ENCODE assay signal across 8 mouse cellular contexts in the genomic region with DNA sequence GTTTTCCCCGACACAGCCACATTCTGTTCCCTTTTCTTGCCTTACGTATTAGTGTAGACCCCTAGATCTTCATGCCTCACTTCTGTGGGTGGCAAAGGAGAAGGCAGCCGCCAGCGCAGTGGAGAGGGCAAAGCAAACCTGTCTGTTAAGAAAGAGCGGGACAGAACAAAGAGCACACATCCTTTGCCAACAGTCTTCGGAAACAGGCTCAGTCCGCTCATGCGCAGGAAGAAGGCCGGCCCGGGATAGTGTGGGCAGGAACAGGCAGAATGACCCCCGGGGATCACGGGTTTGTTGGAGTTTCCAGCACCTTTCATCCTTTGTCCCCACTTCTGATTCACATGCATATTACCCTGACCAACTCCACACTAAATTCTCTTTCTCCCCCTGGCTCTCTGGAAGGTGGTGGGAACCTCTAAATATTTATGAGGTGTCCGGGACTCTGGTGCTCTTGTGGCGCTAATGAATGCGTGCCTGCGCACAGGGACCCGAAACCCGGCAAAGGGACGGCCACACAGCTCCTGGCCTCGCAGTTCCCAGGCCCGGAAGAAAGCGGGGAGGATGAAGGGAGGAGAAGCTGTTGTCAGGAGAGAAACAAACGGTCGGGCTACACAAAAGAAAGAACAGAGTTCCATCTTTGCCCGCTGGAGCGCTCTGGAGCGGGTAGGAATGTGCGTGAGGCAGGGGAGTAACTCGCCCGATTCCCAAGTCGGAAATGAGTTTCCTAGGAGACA. TPM values are rescaled to one million over a fixed set of nuclear protein-coding genes. Genes with fewer than 3 reads are reported as not detected.
DNase-seq lines count a peak whose midpoint lies in the region; ATAC-seq and TF ChIP-seq lines count a peak whose summit lies in the region.

No protein-coding gene starts in this region.

- H3K27ac ChIP-seq in forebrain, embryonic 14.5 days (ENCODE audit: low read depth, low read length): peak overlapping the region; percentile 93
- peak overlapping the region; percentile 94 for H3K27ac ChIP-seq in heart, embryonic 15.5 days
- peak overlapping the region; percentile 92 for H3K27ac ChIP-seq in kidney, postnatal 0 days
- peak overlapping the region; percentile 89 for H3K27ac ChIP-seq in midbrain, embryonic 15.5 days

- no peaks in the 10 kb centered on the region for H3K27me3 ChIP-seq in forebrain, embryonic 14.5 days (replicated peaks; ENCODE audit: control insufficient read depth, insufficient read depth, low read length)
- no peaks in the 10 kb centered on the region for H3K27me3 ChIP-seq in heart, embryonic 15.5 days
- no peaks in the 10 kb centered on the region for H3K27me3 ChIP-seq in kidney, postnatal 0 days (ENCODE audit: insufficient read depth, low read length)
- H3K27me3 ChIP-seq in midbrain, embryonic 15.5 days (replicated peaks): no peaks in the 10 kb centered on the region

- peak overlapping the region; percentile 60 for H3K4me2 ChIP-seq in forebrain, embryonic 14.5 days (ENCODE audit: low read length)
- peak overlapping the region; percentile 79 for H3K4me2 ChIP-seq in heart, embryonic 15.5 days
- H3K4me2 ChIP-seq in kidney, postnatal 0 days (ENCODE audit: low read length): peak overlapping the region; percentile 90
- H3K4me2 ChIP-seq in midbrain, embryonic 15.5 days: peak overlapping the region; percentile 71

- peaks cover 20% of the 10 kb centered on the region for H3K4me1 ChIP-seq in forebrain, embryonic 14.5 days (ENCODE audit: control insufficient read depth, insufficient read depth, low read length)
- H3K4me1 ChIP-seq in heart, embryonic 15.5 days (replicated peaks): peaks cover 32% of the 10 kb centered on the region
- peaks cover 8% of the 10 kb centered on the region; the same call in 1 of the 2 replicates for H3K4me1 ChIP-seq in kidney, postnatal 0 days (replicated peaks; ENCODE audit: insufficient read depth, low read length)
- H3K4me1 ChIP-seq in midbrain, embryonic 15.5 days: peaks cover 24% of the 10 kb centered on the region

- ATAC-seq in forebrain, embryonic 14.5 days: peak; percentile 94
- peak; percentile 85 for ATAC-seq in heart, embryonic 15.5 days (replicated peaks; ENCODE audit: insufficient number of reproducible peaks, insufficient read depth, low FRiP score, low read depth)
- peak; percentile 74 for ATAC-seq in kidney, postnatal 0 days (replicated peaks; ENCODE audit: low FRiP score, low read depth)
- peak; percentile 94 for ATAC-seq in midbrain, embryonic 15.5 days (replicated peaks)

- peak overlapping the region; percentile 71 for H3K9ac ChIP-seq in forebrain, embryonic 14.5 days (ENCODE audit: low read length)
- peak overlapping the region; percentile 64 for H3K9ac ChIP-seq in heart, embryonic 15.5 days
- peak overlapping the region; percentile 64 for H3K9ac ChIP-seq in kidney, postnatal 0 days (ENCODE audit: low read depth, low read length)
- H3K9ac ChIP-seq in midbrain, embryonic 15.5 days: peak overlapping the region; percentile 63

- H3K4me3 ChIP-seq in forebrain, embryonic 14.5 days (ENCODE audit: low read depth, low read length): peak overlapping the region; percentile 27
- H3K4me3 ChIP-seq in heart, embryonic 15.5 days: peak overlapping the region; percentile 50
- peak overlapping the region; percentile 43 for H3K4me3 ChIP-seq in kidney, postnatal 0 days (replicated peaks; ENCODE audit: low read depth, low read length)
- peak overlapping the region; percentile 48 for H3K4me3 ChIP-seq in midbrain, embryonic 15.5 days

- peak; percentile 37; the same call in 1 of the 2 replicates for TF ChIP-seq CTCF in kidney, postnatal 0 days (IDR thresholded peaks at IDR 0.05; ENCODE audit: low read depth)

- no peaks in the 10 kb centered on the region for H3K36me3 ChIP-seq in forebrain, embryonic 14.5 days (ENCODE audit: control insufficient read depth, insufficient read depth, low read length)
- H3K36me3 ChIP-seq in heart, embryonic 15.5 days: no peaks in the 10 kb centered on the region
- H3K36me3 ChIP-seq in kidney, postnatal 0 days (ENCODE audit: insufficient read depth, low read length): no peaks in the 10 kb centered on the region
- H3K36me3 ChIP-seq in midbrain, embryonic 15.5 days (replicated peaks): no peaks in the 10 kb centered on the region

- DNase-seq in urinary bladder, adult 18-20 months (ENCODE audit: low spot score in 2 of 2): peak; percentile 29 to 56
- DNase-seq in urinary bladder, adult 2 months (ENCODE audit: low spot score): no peak
- DNase-seq in forebrain, embryonic 14.5 days (ENCODE audit: low spot score): peak; percentile 95
- DNase-seq in kidney, postnatal 0 days (ENCODE audit: low spot score): peak; percentile 85
- peak; percentile 50 for DNase-seq in liver
- peak; percentile 78 for DNase-seq in testis, postnatal 10 days (ENCODE audit: low spot score)

- under 1% methylated on average over 31 of the region's 31 CpGs for WGBS in forebrain, embryonic 14.5 days
- 1% methylated on average over 31 of the region's 31 CpGs for WGBS in heart, embryonic 15.5 days
- under 1% methylated on average over 31 of the region's 31 CpGs for WGBS in kidney, postnatal 0 days
- under 1% methylated on average over 31 of the region's 31 CpGs for WGBS in midbrain, embryonic 15.5 days

- H3K9me3 ChIP-seq in forebrain, embryonic 14.5 days (replicated peaks; ENCODE audit: control insufficient read depth, low read length): no peaks in the 10 kb centered on the region
- H3K9me3 ChIP-seq in heart, embryonic 15.5 days (replicated peaks): no peaks in the 10 kb centered on the region
- H3K9me3 ChIP-seq in kidney, postnatal 0 days (replicated peaks; ENCODE audit: low read length): no peaks in the 10 kb centered on the region
- H3K9me3 ChIP-seq in midbrain, embryonic 15.5 days: no peaks in the 10 kb centered on the region

RNA-seq across cellular contexts. Expression of gene Qk, which starts 15.5 kb away (rescaled TPM):
- polyA plus RNA-seq in urinary bladder, adult 2 months (2012; rRNA removed): 74.0 and 86.9 TPM in 2 replicates
- 46.6 and 53.3 TPM in 2 replicates for polyA plus RNA-seq in forebrain, embryonic 14.5 days (2014; fragmentation: Nextera tagmentation; extraction: Ambion mirVana)
- 34.3 and 43.3 TPM in 2 replicates for polyA plus RNA-seq in heart, embryonic 15.5 days (2015; fragmentation: Nextera tagmentation; extraction: Ambion mirVana)
- 30.3 and 32.4 TPM in 2 replicates for polyA plus RNA-seq in kidney, postnatal 0 days (2015; fragmentation: Nextera tagmentation; extraction: Ambion mirVana)
- polyA plus RNA-seq in midbrain, embryonic 15.5 days (2015; fragmentation: Nextera tagmentation; extraction: Ambion mirVana): 34.5 and 39.0 TPM in 2 replicates
